Mouse (Mus musculus) B cell, adult 2 months (primary cell): ENCODE data around the gene Ccdc62.

ENCODE experiments used
- DNase-seq, 2 experiments: peaks; one replicate each; pipeline ENCODE4 v3.0.0; 2022

Ccdc62 gene

DNA sequence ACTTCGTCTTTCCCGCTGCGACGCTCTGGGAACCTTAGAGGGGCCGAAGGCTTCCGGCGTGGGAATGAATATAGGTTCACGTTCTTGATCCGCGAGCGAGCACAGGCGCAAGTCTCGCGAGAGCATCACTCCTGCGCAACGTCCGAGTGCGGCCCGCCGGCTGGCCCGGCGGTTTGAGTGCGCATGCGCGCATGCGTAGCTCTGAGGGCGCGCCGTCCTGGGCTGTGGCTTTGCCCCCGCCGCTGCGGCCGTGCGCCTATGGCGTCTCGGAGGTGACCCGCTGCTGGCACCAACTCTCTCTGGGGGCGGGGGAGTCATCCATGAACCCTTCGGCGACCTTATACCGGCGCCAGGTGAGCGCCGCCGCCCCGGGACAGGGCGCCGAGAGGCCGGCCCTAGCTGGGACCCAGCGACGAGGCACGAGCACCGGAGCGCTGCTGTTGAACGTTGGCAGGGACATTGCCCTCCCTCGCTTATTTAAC, at the start of gene Ccdc62:
Gene Ccdc62, plus strand, starts transcription at position 172 of the 482 bp plus-strand sequence.
- peak; percentile 89 to 91 for DNase-seq

DNA sequence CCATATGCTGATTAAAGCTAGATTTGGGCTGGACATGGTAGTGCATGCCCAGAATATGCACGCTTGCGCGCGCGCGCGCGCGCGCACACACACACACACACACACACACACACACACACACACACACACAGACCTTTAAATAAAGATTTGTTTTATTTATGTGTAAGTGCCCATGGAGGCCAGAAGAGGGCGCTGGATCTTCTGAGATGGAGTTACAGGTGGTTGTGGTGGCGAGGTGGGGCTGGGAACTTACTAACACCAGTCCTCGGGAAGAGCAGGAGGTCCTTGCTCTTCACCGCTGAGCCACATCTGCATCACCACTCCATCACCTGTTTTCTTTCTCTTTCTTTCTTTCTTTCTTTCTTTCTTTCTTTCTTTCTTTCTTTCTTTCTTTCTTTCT, 49.7 kb upstream of the Ccdc62 start:
- no peak for DNase-seq

DNA sequence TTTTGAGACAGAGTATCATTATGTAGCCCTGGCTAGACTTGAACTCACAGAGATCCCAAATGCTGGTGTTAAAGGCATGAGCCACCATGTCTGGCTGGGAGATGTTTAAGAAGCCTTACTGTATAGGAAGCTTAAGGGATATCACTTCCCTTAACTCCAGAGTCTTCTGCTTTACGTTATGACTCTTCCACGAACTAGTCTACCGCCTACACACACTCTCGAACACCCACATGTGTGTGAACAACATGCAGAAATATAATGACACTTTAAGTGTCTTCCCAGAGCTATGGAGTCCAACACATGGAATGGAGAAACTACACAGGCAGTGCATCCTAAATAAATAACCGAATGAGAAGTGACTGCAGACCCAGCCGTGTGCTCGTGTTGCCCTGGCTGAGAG, 46.6 kb upstream of the Ccdc62 start:
- DNase-seq: no peak

DNA sequence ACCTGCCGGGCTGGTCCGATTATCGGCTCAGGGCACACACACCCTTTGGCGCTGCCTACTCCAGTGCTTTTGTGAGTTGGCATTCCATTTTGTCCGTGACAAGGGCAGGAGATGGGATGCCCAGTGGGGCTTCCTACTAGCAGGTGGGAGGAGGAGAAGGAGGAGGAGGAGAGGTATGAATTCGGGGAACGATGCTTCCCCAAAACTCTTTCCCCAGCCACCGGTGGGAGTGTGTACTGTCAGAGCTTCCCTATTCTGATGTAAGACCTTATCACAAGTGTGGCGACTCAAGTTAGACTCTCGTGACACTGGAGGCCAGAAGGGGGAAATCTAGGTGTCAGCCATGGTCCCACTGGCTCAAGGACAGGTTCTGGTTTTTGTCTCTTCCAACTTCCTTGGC, 46.1 kb upstream of the Ccdc62 start:
- DNase-seq: no peak

DNA sequence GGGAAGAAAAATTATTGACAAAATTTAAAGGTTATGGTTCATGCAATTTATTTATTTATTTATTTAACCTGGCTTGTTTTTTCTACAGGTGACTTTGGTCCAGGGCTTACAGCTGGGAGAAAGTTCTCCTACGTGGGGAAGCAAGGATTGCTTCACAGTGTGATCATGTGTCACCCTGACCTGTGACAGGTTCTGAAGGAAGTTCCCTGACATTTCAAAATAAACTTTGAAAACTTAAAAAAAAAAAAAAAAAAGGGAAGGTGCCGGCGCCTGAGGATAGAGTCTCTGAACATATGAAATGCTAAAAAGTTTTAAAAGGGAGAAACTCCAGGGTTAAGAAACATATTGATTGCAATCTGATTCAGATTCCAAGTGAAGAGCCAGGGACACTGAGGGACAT, 44.1 kb upstream of the Ccdc62 start:
- DNase-seq: no peak

DNA sequence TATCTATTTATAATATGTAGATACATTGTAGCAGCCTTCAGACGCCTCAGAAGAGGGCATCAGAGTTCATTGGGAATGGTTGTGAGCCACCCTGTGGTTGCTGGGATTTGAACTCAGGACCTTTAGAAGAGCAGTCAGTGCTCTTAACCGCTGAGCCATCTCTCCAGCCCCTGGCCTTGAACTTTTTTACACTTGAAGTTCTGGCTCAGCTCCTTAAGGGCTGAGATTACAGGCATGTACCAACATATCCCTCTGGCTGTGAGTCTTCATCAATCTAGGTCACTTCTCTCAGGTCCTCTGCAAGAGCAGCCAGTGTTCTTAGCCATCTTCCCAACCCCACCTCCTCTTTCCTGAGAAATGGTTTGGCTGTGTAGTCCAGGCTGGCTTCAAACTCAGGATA, 40.2 kb upstream of the Ccdc62 start:
- DNase-seq: no peak

DNA sequence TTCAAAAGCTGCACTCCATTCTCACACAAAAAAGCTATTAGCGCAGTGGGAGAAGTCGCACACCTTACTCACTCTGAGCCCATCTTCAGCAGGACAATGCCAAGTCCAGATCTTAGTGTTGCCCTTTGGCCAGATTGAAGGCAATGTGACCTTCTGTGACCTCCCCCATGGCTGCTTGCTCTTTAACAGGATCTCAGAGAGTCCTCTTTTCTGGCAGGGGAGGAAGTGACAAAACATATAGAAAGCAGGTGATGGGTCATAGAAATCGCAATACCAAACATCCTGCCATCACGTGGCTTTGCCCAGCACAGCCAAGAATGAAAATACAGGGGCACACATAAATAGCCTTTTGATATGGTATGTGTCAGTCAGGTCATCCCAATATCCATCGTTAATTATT, 39.5 kb upstream of the Ccdc62 start:
- DNase-seq: no peak

DNA sequence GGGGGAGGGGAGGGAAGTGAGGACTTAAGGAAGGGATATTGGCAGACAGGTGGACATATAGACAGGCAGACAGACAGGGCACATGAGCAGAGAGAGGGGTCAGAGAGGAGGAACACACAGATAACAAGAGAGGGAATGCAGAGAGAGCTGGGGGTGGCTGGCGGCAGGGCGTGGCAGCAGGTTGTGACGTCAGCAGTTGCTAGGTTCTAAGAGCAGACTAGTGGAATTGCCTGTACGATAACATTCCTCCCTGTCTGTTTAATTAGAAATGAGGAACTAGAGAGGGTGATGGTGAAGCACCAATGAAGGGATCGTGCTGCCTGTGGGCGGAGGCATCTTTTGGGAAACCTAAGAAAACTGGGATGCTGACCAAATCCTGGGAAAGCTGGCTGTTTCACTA, 38.8 kb upstream of the Ccdc62 start:
- DNase-seq: peak; percentile 77 to 80

DNA sequence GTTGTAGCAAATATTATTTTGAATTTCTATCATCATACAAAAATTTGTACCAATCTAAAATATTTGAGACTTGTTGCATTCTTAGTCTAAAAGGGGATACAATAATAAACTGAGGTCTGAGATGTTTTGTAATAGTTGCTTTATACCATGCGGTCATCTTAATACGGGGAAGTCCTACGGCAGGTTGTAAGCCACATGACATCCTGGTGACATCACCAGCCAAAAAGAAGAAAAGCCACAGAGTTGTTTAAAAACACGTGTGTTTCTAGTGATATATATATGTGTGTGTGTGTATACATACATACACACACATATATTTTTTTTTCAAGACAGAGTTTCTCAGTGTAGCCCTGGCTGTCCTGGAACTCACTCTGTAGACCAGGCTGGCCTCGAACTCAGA, 37.0 kb upstream of the Ccdc62 start:
- no peak for DNase-seq

DNA sequence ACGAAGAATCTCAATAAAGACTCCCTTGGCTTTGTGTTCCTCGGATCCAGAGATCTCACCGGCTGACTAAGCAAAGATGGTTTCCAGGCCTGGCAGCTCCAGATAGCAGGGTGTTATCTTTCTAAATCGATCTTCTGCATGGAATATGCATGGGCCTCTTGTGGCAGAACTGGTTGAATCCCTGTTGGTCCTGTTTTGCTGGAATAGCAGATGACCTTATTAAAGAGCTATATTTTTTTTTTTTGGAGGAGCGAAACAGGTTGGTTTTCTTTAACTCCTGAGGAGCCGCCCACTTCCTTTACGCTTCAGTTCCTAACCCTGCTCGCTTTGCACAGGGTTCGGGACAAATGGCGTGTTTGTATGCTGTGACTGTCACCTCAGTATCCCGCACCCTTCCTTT, 34.1 kb upstream of the Ccdc62 start:
- DNase-seq: no peak

DNA sequence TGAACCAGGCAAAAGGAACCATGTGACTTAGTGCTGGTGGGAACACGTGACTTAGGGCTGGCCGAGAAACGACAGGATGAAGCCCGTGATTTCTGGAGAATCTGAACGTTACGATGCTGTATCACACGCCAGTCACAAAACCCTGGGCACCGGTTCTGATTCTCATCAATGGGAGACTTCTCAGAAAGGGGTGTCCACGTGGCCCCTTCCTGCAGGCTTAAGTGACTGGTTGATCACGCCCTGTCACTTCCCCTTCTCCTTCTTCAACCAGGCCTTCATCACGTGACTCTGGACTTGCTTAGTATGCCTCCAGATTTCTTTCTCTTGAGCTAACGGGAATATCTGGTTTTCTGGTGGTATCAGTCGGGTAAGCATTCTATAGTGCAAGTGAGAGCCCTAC, 33.1 kb upstream of the Ccdc62 start:
- peak; percentile 16 to 19 for DNase-seq

DNA sequence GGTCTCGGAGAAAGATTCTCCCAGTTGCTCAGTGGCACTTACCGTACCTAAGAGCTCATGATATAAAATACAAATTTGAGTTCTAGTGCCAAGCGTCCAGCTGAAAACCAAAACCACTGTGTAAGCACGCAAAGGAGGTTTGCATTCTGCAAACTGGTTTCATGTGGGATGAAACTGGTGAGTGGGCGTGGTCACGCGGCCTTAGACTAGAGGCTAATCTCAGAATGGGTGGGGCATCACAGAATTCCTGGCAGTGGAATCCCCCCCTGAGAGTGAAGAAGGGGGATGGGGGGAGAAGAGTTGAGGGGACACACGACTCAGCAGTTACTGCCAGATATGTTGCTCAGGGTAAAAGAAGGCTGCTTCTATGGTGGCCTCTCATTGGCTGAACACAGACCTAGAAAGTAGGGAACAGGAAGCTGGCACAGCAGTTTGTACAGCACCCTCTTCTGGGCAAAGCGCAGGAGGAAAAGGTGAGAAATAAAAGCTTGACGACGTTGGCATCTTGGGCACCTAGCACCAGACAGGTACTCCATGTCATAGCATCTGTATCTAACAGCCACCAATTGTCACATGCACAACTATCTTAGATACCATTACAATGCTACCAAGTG, 26.3 kb upstream of the Ccdc62 start:
- DNase-seq: no peak

DNA sequence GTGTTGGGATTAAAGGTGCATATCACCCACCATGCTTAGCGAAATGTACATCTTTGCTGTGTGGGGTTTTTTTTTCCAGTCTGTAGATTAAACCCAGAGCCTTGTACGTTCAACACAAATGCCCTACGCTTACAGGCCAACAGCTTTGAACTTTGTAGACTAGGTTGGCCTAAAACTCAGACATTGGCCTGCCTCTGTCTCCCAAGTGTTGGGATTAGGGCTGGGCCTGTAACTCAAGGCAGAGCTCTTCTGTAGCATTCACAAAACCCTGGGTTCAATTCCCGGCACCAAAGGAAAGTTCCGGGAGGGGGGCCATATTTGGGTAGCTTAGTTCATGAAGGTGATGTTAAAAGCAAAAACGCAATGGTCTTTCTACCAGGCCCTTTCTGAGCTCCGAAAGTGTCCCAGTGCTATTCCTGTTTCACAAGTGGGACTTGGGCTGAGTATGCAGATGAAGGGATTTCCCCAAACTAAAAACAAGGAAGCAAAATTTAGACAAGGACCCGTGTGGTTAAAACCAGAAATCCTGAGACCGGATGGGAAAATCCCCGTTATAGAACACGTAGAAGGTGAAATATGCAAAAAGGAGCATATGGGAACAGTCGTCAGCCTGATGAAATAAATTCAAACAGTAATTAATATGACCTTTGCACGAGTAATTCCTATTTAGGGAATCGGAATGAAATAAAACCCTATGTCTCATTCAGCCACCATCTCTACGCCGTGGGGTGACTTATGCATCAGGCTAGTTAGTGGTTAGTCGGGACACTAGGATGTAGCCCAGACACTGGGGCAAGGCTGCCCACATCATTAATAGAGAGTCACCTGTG, 24.1 kb upstream of the Ccdc62 start:
- DNase-seq: no peak

DNA sequence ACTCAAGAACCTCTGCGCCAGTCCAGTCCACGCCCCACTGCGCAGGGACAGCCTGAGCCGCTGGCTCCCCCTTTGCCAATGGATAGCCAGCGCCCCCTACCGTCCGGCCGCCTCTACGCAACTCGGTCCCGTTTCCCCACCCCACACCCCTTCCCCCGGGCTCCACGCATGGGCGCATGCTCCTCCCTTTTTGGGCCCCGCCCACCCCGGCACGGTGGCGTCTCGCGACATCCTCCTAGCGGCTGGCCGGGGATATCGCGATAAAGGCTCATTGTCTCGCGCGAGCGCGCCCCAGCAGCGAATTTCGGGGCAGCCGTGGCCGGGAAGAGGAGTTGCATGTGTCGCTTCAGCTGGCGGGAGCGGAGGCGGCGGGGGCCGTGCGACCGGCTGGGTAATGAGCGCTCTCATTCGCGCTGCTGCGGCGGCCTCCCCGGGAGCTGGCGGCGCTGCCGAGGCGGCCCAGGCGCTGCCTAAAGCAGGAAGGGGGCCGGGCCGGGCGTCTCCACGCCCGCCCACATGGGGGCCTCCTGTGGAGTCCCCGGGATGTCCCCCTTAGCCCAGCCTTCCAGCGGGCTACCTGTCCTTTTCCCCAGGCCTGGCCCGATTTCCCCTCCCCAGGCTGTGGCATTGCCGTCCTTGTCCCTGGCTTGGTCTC, 23.4 kb upstream of the Ccdc62 start, which contains the start of gene Denr:
Gene Denr, plus strand, starts transcription at position 200 of the 655 bp plus-strand sequence.
- DNase-seq: peak; percentile 100

DNA sequence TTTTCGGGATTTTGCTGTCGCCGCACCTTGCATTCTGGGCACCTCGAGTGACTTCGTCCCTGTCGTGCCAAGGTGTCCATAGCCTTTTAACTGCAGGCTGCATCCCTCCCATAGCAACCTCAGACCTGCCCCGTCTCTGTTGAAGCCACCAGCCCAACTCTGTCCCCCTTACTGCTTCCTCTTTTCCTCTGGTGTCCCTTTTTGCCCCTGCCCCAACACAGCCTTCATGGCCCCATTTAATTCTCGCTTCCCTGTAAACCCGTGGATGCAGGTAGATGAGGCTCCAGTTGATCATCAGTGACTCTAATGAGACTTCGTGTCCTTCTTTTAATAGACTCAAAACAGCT, 22.9 kb upstream of the Ccdc62 start:
- no peak for DNase-seq

DNA sequence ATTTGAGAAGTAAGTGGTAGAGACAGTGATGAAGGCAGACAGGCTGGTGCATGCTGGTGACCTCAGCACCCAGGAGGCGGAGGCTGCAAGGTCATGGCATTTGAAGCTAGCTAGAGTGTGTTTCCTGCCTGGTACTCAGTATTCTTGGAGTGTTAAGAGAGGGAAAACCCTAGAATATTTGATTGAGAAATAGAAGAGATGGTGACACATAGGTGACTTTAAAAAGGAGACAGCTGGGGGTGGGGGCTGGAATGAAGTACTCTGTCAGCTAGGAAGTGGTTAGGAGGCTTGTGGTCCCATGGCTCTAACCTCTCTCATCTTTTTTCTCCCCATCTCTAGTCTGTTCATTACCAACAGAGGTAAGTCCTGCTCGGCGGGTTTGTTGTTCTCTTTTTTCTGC, 15.6 kb upstream of the Ccdc62 start:
- peak in 1 of 2 experiments; percentile 21 for DNase-seq

DNA sequence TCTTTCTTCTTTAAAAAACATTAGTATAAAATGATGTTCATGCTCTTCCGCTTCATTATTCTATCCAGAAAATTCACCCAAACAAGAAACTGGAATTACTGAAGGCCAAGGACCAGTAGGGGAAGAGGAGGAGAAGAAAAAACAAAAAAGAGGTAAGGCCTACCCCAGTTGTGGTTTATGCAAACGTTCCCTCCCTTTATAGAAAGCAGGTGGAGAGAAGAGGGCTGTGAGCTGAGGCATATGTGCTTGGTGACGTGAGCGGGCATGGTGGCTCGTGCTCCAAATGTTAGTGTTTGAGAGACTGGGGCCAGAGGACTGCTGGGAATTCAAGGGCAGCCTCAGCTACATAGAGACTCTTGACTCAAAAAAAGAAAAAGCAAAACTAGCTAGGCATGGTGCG, 8.4 kb upstream of the Ccdc62 start:
- DNase-seq: no peak

DNA sequence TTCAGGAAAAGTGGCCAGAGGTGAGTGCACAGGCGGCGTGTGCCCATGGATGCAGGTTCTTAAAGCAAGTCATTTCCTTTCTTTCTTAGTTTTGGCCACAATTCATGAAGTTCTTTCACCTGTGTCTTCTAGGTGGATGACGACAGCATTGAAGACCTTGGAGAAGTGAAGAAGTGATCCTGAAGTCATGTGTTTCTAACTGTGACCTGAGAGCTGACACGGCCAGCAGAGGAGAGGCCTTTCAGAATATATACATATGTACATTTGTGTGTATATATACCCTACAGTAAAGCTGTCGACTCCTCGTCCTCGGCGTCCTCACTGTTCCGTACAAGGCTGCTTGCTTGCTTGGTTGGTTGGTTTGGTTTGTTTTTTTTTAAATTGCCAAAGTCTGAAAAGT, 3.4 kb upstream of the Ccdc62 start, which contains the start of gene Gm43518:
Gene Gm43518, plus strand, starts transcription at position 301 of the 400 bp plus-strand sequence.
- no peak for DNase-seq

DNA sequence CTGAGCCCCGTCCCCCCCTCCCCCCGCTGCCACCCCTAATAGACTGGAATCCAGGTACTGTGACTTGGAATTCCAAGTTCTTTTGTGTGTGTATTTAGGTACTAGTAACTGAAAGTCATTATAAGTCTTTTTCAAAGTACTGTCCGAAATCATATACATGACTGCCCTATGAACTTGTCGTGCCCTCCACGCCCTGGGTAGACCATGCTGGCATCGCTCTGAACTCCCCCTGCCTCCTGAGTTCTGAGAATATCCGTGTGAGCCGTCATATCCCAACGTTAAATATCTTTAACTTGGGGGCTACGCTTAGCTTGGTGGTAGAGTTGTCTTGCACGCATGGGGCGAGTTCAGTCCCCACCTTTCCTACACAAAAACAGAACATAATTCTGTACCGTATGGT, 652 bp downstream of the Ccdc62 start:
- no peak for DNase-seq

DNA sequence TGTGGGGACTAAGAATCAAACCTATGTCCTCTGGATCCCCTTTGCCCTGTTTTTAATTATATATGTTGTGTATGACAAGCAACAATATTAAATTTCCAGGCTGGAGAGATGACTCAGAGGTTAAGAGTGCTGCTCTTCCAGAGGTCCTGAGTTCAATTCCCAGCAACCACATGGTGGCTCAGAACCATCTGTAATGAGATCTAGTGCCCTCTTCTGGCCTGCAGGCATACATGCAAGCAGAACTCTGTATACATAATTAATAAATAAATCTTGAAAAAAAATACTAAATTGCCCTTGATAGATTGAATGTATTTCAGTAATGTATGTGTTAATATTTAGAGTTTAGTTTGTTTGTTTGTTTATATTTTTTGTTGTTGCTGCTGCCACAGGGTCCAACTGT, 2.4 kb downstream of the Ccdc62 start:
- DNase-seq: no peak

DNA sequence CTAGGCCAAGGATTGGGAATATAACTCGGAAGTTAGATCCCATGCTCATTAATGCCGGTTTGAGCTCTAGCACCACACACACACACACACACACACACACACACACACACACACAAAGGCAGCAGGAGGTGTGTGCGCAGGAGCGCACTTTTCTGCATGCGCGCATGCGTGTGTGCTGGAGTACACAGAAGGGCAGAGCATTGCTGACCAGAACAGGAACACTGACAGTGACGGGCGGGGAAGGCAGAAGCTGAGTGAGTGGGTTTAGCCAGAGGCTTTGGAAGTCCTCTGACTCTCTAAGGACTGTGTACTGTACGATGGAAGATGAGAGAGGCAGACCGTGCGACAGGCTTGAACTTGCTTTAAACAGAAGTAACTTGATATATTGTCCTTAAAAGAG, 3.1 kb downstream of the Ccdc62 start:
- DNase-seq: no peak

DNA sequence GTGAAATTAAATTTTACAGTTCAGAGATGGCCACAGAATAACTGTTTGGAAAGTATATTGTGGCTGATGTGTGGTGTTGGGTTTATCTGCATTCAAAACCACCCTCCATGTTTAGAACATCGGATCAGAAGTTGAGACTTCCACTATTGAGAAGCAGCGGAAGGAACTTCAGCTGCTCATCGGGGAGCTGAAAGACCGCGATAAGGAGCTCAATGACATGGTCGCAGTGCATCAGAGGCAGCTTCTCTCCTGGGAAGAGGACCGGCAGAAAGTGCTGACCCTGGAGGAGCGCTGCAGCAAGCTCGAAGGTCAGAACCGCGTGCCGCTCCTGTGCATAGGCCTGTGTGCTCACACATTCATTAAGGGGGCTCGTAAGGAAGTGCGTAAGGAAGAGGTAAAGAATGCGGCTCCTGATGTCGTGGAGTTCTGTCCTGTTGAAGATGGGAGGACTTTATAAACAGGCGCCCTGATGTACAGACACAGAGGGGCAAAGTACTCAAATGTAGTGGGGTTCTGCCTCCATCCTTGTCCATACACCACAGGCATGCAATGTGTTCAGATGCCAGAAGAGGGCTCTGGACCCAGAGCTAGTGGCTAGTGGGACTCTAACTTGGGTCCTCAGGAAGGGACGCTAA, 3.6 kb downstream of the Ccdc62 start:
- DNase-seq: peak; percentile 27 to 31

DNA sequence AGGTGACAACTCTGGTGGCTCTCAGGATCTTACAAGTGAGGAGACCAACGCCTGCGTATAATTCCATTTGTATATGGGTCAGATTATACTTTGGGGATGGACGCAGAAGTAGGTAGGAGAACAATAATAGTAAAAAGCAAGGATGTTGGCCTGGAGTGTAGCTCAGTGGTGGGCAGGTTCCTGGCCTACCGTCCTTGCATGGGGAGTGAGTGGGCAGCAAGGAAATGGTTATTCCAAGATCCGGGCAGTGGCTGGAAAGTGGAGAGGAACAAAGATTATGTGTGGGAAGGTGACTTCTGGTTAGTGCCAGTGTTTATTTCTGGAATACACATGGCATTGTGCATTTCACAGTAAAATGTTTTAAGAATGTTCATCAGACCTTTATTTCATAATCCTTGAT, 5.5 kb downstream of the Ccdc62 start:
- DNase-seq: no peak
